9 mouse cellular contexts compared by ENCODE assay signal in the genomic region with DNA sequence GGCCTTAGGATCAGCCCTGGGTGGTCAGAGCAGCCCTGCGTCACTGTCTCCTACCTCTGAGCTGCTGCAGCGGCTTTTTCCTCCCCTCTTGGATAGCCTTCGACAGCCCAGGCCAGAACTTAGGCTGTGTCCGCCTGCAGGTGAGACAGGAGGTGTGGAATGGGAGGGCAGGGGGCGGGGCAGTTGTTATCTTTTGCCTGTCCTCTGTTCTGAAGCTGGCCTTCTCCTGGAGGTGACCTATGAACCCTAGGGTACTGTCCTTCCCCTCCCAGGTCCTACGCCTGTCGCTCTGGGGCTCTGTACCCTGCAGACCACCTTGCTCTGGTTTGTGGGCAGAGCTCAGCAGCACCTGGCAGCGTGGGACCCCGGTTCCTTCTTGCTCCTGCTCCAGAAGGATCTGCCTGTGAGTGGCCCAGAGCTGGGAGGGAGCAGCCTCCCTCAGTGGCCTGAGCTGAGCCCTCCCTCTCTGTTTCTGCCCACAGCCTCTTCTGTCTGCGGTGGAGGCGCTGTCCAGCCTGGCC. TPM values are rescaled to one million over a fixed set of nuclear protein-coding genes. Genes with fewer than 3 reads are reported as not detected.
DNase-seq lines count a peak whose midpoint lies in the region; ATAC-seq lines count a peak whose summit lies in the region.
"Had no signal": no experiment of that assay in that cellular context is flagged by ENCODE, and none has a peak within 500 bp of the region (broad histone marks: within the 10 kb centered on the region; RNA-seq: fewer than 3 reads in every experiment).

No protein-coding gene starts in this region.

- H3K9ac ChIP-seq in neural tube, embryonic 11.5 days (ENCODE audit: low read length), result peak overlapping the region; percentile 33; the same call in 1 of the 2 replicates
- H3K9ac ChIP-seq in liver, embryonic 16.5 days (ENCODE audit: low read depth, low read length), result peak overlapping the region; percentile 90; the same call in 1 of the 2 replicates

- H3K4me3 ChIP-seq in neural tube, embryonic 11.5 days (ENCODE audit: low read depth, low read length), result no peak overlapping the region
- no peak overlapping the region for H3K4me3 ChIP-seq in liver, embryonic 16.5 days (ENCODE audit: low read depth, low read length)

- no peak overlapping the region for H3K27ac ChIP-seq in neural tube, embryonic 11.5 days (ENCODE audit: low read depth, low read length)
- no peak overlapping the region for H3K27ac ChIP-seq in liver, embryonic 16.5 days (ENCODE audit: low read length)

- intact Hi-C loops in gastrocnemius, postnatal 14 days (cut with DNase I; ENCODE audit: low total_unique reads), result loop anchor here (5.0 kb wide), 1 partner anchor 101 kb away; no protein-coding TSS in a partner anchor

- peaks cover 11% of the 10 kb centered on the region for H3K4me1 ChIP-seq in neural tube, embryonic 11.5 days (ENCODE audit: control insufficient read depth, insufficient read depth, low read length)
- H3K4me1 ChIP-seq in liver, embryonic 16.5 days (ENCODE audit: control insufficient read depth, low read depth, low read length), result peaks cover 30% of the 10 kb centered on the region

- peaks cover 2% of the 10 kb centered on the region; the same call in 1 of the 2 replicates for H3K36me3 ChIP-seq in neural tube, embryonic 11.5 days (ENCODE audit: control insufficient read depth, insufficient read depth, low read length)
- H3K36me3 ChIP-seq in liver, embryonic 16.5 days (ENCODE audit: control insufficient read depth, insufficient read depth), result no peaks in the 10 kb centered on the region

- no peaks in the 10 kb centered on the region for H3K9me3 ChIP-seq in neural tube, embryonic 11.5 days (ENCODE audit: control insufficient read depth, low read length)
- no peaks in the 10 kb centered on the region for H3K9me3 ChIP-seq in liver, embryonic 16.5 days (replicated peaks; ENCODE audit: control insufficient read depth, low read length)

- H3K27me3 ChIP-seq in neural tube, embryonic 11.5 days (ENCODE audit: control insufficient read depth, insufficient read depth, low read length), result 0 out of 2 replicates have a peak, but pooled peaks cover 2% of the 10 kb centered on the region
- no peaks in the 10 kb centered on the region; the same call in 1 of the 2 replicates for H3K27me3 ChIP-seq in liver, embryonic 16.5 days (ENCODE audit: control insufficient read depth, insufficient read depth, low read depth, low read length)

- no peak for ATAC-seq in neural tube, embryonic 11.5 days (ENCODE audit: insufficient read depth, low FRiP score, low TSS enrichment)
- ATAC-seq in liver, embryonic 16.5 days (ENCODE audit: low read depth), result peak; percentile 41
- ATAC-seq: lung, postnatal 0 days had no signal

- H3K4me2 ChIP-seq in neural tube, embryonic 11.5 days (ENCODE audit: low read depth), result no peak overlapping the region
- H3K4me2 ChIP-seq in liver, embryonic 16.5 days (ENCODE audit: low read depth, low read length), result peak overlapping the region; percentile 100

- peak; percentile 50 for DNase-seq in cerebellum, adult 9-11 months
- DNase-seq in cerebellum, adult 18-20 months, result no peak
- no peak for DNase-seq in neural tube, embryonic 11.5 days (ENCODE audit: low spot score)
- no peak for DNase-seq in neural tube, embryonic 10.5 days (ENCODE audit: extremely low spot score, low spot score)
- DNase-seq in adipocyte (ENCODE audit: low spot score), result no peak
- no peak for DNase-seq in gastrocnemius, postnatal 14 days
- DNase-seq in kidney, postnatal 10 days, result no peak

- WGBS in neural tube, embryonic 11.5 days, result 50% methylated on average over 11 of the region's 11 CpGs
- WGBS in liver, embryonic 16.5 days (ENCODE audit: insufficient replicate concordance), result 59% methylated on average over 11 of the region's 11 CpGs

RNA-seq across cellular contexts. Expression of gene Gm42688, which starts 1.8 kb away (rescaled TPM):
- 2.1 and 2.7 TPM in 2 replicates for polyA plus RNA-seq in neural tube, embryonic 11.5 days (2014; fragmentation: Nextera tagmentation; extraction: Ambion mirVana)
- 0.81 and 1.1 TPM in 2 replicates for polyA plus RNA-seq in liver, embryonic 16.5 days (2015; fragmentation: Nextera tagmentation; extraction: Ambion mirVana)
- total RNA-seq in gastrocnemius, postnatal 14 days (2021), result under 1 TPM; 0.88 to 1.00 TPM

RNA-seq across cellular contexts. Expression of gene Ccdc142, which starts 1.8 kb away (rescaled TPM):
- 3.3 and 3.5 TPM in 2 replicates for polyA plus RNA-seq in neural tube, embryonic 11.5 days (2014; fragmentation: Nextera tagmentation; extraction: Ambion mirVana)
- polyA plus RNA-seq in liver, embryonic 16.5 days (2015; fragmentation: Nextera tagmentation; extraction: Ambion mirVana), result 0.59 and 1.1 TPM in 2 replicates
- total RNA-seq in gastrocnemius, postnatal 14 days (2021), result 1 to 10 TPM in 1 of 2 experiments, not detected in 1; 1.2 TPM

RNA-seq across cellular contexts. Expression of gene Mrpl53, which starts 5.7 kb away (rescaled TPM):
- polyA plus RNA-seq in neural tube, embryonic 11.5 days (2014; fragmentation: Nextera tagmentation; extraction: Ambion mirVana), result 118 and 123 TPM in 2 replicates
- 66.1 and 73.4 TPM in 2 replicates for polyA plus RNA-seq in liver, embryonic 16.5 days (2015; fragmentation: Nextera tagmentation; extraction: Ambion mirVana)
- 100 to 1,000 TPM; 100 to 117 TPM for total RNA-seq in gastrocnemius, postnatal 14 days (2021)

RNA-seq across cellular contexts. Expression of gene Mogs, which starts 12.1 kb away (rescaled TPM):
- polyA plus RNA-seq in neural tube, embryonic 11.5 days (2014; fragmentation: Nextera tagmentation; extraction: Ambion mirVana), result 30.5 and 31.9 TPM in 2 replicates
- 4.5 and 6.8 TPM in 2 replicates for polyA plus RNA-seq in liver, embryonic 16.5 days (2015; fragmentation: Nextera tagmentation; extraction: Ambion mirVana)
- 1 to 10 TPM; 6.8 to 8.8 TPM for total RNA-seq in gastrocnemius, postnatal 14 days (2021)

RNA-seq across cellular contexts. Expression of gene Lbx2, which starts 17.0 kb away (rescaled TPM):
- polyA plus RNA-seq in neural tube, embryonic 11.5 days (2014; fragmentation: Nextera tagmentation; extraction: Ambion mirVana), result 2.5 and 2.7 TPM in 2 replicates
- polyA plus RNA-seq in liver, embryonic 16.5 days (2015; fragmentation: Nextera tagmentation; extraction: Ambion mirVana), result 0.25 and 0.48 TPM in 2 replicates
- under 1 TPM in 1 of 2 experiments, not detected in 1; 0.49 TPM for total RNA-seq in gastrocnemius, postnatal 14 days (2021)
